Mouse (Mus musculus): ENCODE measurements around the gene 1110051M20Rik. TPM values are rescaled to one million over a fixed set of nuclear protein-coding genes. Genes with fewer than 3 reads are reported as not detected.

Gene 1110051M20Rik
- polyA plus RNA-seq, 1 experiment from 2014 or later = 50.1 TPM

- Histone ChIP-seq H3K27me3 (ENCODE audit: insufficient read depth, poor library complexity, severe bottlenecking) (no peaks in the 10 kb centered on the region), H3K27ac (0 out of 2 replicates have a peak overlapping the region, but pooled peaks have one; percentile 36), H3K9me3 (no peaks in the 10 kb centered on the region), H3K4me1 (peaks cover 40% of the 10 kb centered on the region), H3K4me3 (no peak overlapping the region), H3K36me3 (peaks cover 14% of the 10 kb centered on the region)
- no peak for DNase-seq (ENCODE audit: low spot score)
- WGBS = 77% methylated on average over 8 of the region's 8 CpGs
These were observed 23.1 kb upstream of the 1110051M20Rik start for GRCm38 (mm10) chr2:91467613-91468012.

GRCm38 (mm10) chr2:91465934-91466333, 21.4 kb upstream of the 1110051M20Rik start:
- 74% methylated on average over 3 of the region's 3 CpGs for WGBS
- peaks cover 55% of the 10 kb centered on the region for H3K4me1 ChIP-seq

GRCm38 (mm10) chr2:91462681-91463080, 18.2 kb upstream of the 1110051M20Rik start:
- H3K27ac ChIP-seq = peak overlapping the region; percentile 79
- H3K4me1 ChIP-seq = peaks cover 60% of the 10 kb centered on the region
- no peaks in the 10 kb centered on the region for H3K9me3 ChIP-seq
- H3K4me3 ChIP-seq = peak overlapping the region; percentile 36
- WGBS = 13% methylated on average over 12 of the region's 12 CpGs
- no peak for DNase-seq (ENCODE audit: low spot score)
- H3K27me3 ChIP-seq (ENCODE audit: insufficient read depth, poor library complexity, severe bottlenecking) = no peaks in the 10 kb centered on the region
- H3K36me3 ChIP-seq = no peaks in the 10 kb centered on the region

More at GRCm38 (mm10) chr2:91465934-91466333, 21.4 kb upstream of the 1110051M20Rik start:
- Histone ChIP-seq H3K9me3 (no peaks in the 10 kb centered on the region), H3K36me3 (peaks cover 3% of the 10 kb centered on the region), H3K27me3 (ENCODE audit: insufficient read depth, poor library complexity, severe bottlenecking) (no peaks in the 10 kb centered on the region), H3K4me3 (no peak overlapping the region), H3K27ac (no peak overlapping the region)
- DNase-seq (ENCODE audit: low spot score) = no peak

GRCm38 (mm10) chr2:91462196-91462595, 17.7 kb upstream of the 1110051M20Rik start:
- 10% methylated on average over 2 of the region's 2 CpGs for WGBS
- no peak for DNase-seq (ENCODE audit: low spot score)
- Histone ChIP-seq H3K27ac (peak overlapping the region; percentile 79), H3K9me3 (no peaks in the 10 kb centered on the region), H3K27me3 (ENCODE audit: insufficient read depth, poor library complexity, severe bottlenecking) (no peaks in the 10 kb centered on the region), H3K4me3 (peak overlapping the region; percentile 36), H3K36me3 (no peaks in the 10 kb centered on the region), H3K4me1 (peaks cover 60% of the 10 kb centered on the region)

- Histone ChIP-seq H3K27me3 (ENCODE audit: insufficient read depth, poor library complexity, severe bottlenecking) (no peaks in the 10 kb centered on the region), H3K9me3 (no peaks in the 10 kb centered on the region), H3K36me3 (no peaks in the 10 kb centered on the region), H3K4me1 (peaks cover 61% of the 10 kb centered on the region), H3K4me3 (no peak overlapping the region), H3K27ac (peak overlapping the region; percentile 95)
- DNase-seq (ENCODE audit: low spot score) = no peak
- WGBS = 37% methylated on average over 3 of the region's 3 CpGs
These were observed 16.8 kb upstream of the 1110051M20Rik start for GRCm38 (mm10) chr2:91461341-91461740.

- no peaks in the 10 kb centered on the region for H3K27me3 ChIP-seq (ENCODE audit: insufficient read depth, poor library complexity, severe bottlenecking)
- no peaks in the 10 kb centered on the region for H3K9me3 ChIP-seq
- peak overlapping the region; percentile 95 for H3K27ac ChIP-seq
- H3K36me3 ChIP-seq = no peaks in the 10 kb centered on the region
- DNase-seq (ENCODE audit: low spot score) = no peak
- peaks cover 61% of the 10 kb centered on the region for H3K4me1 ChIP-seq
- no peak overlapping the region for H3K4me3 ChIP-seq
- 51% methylated on average over 7 of the region's 7 CpGs for WGBS
These were observed 16.3 kb upstream of the 1110051M20Rik start for GRCm38 (mm10) chr2:91460771-91461170.

- Histone ChIP-seq H3K27ac (peak overlapping the region; percentile 95; the same call in 1 of the 2 replicates), H3K4me3 (peak overlapping the region; percentile 85; the same call in 1 of the 2 replicates)
These were observed 15.6 kb upstream of the 1110051M20Rik start for GRCm38 (mm10) chr2:91460076-91460475.

GRCm38 (mm10) chr2:91458673-91459391, 14.3 kb upstream of the 1110051M20Rik start:
- no peaks in the 10 kb centered on the region for H3K27me3 ChIP-seq (ENCODE audit: insufficient read depth, poor library complexity, severe bottlenecking)
- H3K4me1 ChIP-seq = peaks cover 61% of the 10 kb centered on the region
- H3K36me3 ChIP-seq = no peaks in the 10 kb centered on the region
- DNase-seq (ENCODE audit: low spot score) = peak; percentile 84
- H3K4me3 ChIP-seq = peak overlapping the region; percentile 85
- WGBS = under 1% methylated on average over 32 of the region's 32 CpGs
- H3K9me3 ChIP-seq = no peaks in the 10 kb centered on the region
- peak overlapping the region; percentile 95 for H3K27ac ChIP-seq

More at GRCm38 (mm10) chr2:91460076-91460475, 15.6 kb upstream of the 1110051M20Rik start:
- no peaks in the 10 kb centered on the region for H3K36me3 ChIP-seq
- no peaks in the 10 kb centered on the region for H3K27me3 ChIP-seq (ENCODE audit: insufficient read depth, poor library complexity, severe bottlenecking)
- WGBS = 90% methylated on average over 6 of the region's 6 CpGs
- H3K4me1 ChIP-seq = peaks cover 61% of the 10 kb centered on the region
- no peak for DNase-seq (ENCODE audit: low spot score)
- no peaks in the 10 kb centered on the region for H3K9me3 ChIP-seq

- whole genome bisulfite sequencing = under 1% methylated on average over 21 of the region's 21 CpGs
- Histone ChIP-seq H3K4me1 (peaks cover 57% of the 10 kb centered on the region), H3K27me3 (ENCODE audit: insufficient read depth, poor library complexity, severe bottlenecking) (no peaks in the 10 kb centered on the region), H3K9me3 (no peaks in the 10 kb centered on the region), H3K4me3 (peak overlapping the region; percentile 85), H3K27ac (peak overlapping the region; percentile 95), H3K36me3 (no peaks in the 10 kb centered on the region)
- peak; percentile 84 for DNase-seq (ENCODE audit: low spot score)
These were observed 13.8 kb upstream of the 1110051M20Rik start for GRCm38 (mm10) chr2:91458252-91458672.

- DNase-seq (ENCODE audit: low spot score) = peak; percentile 82
- Histone ChIP-seq H3K36me3 (no peaks in the 10 kb centered on the region), H3K27ac (peak overlapping the region; percentile 95), H3K9me3 (no peaks in the 10 kb centered on the region), H3K4me3 (peak overlapping the region; percentile 85), H3K4me1 (peaks cover 53% of the 10 kb centered on the region), H3K27me3 (ENCODE audit: insufficient read depth, poor library complexity, severe bottlenecking) (no peaks in the 10 kb centered on the region)
- WGBS = under 1% methylated on average over 45 of the region's 45 CpGs
These were observed 13.2 kb upstream of the 1110051M20Rik start for GRCm38 (mm10) chr2:91457656-91458251.

- peak within 1 kb of the TSS; percentile 85 for H3K4me3 ChIP-seq
- no peaks in the 10 kb centered on the region for H3K9me3 ChIP-seq
- H3K27me3 ChIP-seq (ENCODE audit: insufficient read depth, poor library complexity, severe bottlenecking) = no peaks in the 10 kb centered on the region
- no peaks in the 10 kb centered on the region for H3K36me3 ChIP-seq
- peaks cover 53% of the 10 kb centered on the region for H3K4me1 ChIP-seq
- WGBS = 0% methylated on average over 23 of the region's 36 CpGs
- peak within 1 kb of the TSS; percentile 95 for H3K27ac ChIP-seq
- DNase-seq (ENCODE audit: low spot score) = peak; percentile 88
These were observed 12.8 kb upstream of the 1110051M20Rik start, which contains the start of gene Lrp4 for GRCm38 (mm10) chr2:91457259-91457655. TSS of gene Lrp4 (plus strand) at chr2:91457511.

GRCm38 (mm10) chr2:91456491-91457100, 12.1 kb upstream of the 1110051M20Rik start:
- Histone ChIP-seq H3K4me1 (peaks cover 48% of the 10 kb centered on the region), H3K9me3 (no peaks in the 10 kb centered on the region), H3K27ac (peak overlapping the region; percentile 95), H3K27me3 (ENCODE audit: insufficient read depth, poor library complexity, severe bottlenecking) (no peaks in the 10 kb centered on the region), H3K4me3 (peak overlapping the region; percentile 85), H3K36me3 (no peaks in the 10 kb centered on the region)
- 45% methylated on average over 9 of the region's 9 CpGs for WGBS
- DNase-seq (ENCODE audit: low spot score) = no peak

- Histone ChIP-seq H3K4me3 (no peak overlapping the region), H3K27me3 (ENCODE audit: insufficient read depth, poor library complexity, severe bottlenecking) (no peaks in the 10 kb centered on the region), H3K4me1 (peaks cover 40% of the 10 kb centered on the region), H3K9me3 (no peaks in the 10 kb centered on the region), H3K27ac (no peak overlapping the region), H3K36me3 (no peaks in the 10 kb centered on the region)
- no peak for DNase-seq (ENCODE audit: low spot score)
- WGBS = 5% methylated on average over 4 of the region's 4 CpGs
These were observed 11.3 kb upstream of the 1110051M20Rik start for GRCm38 (mm10) chr2:91455826-91456225.

All from heart, embryonic 10.5 days (tissue).